Mouse (Mus musculus) liver, embryonic 15.5 days (tissue): ENCODE measurements at regions not wholly inside any gene's neighbourhood (a gene's known extent, or its start where the extent isn't known, plus 50 kb on each side); places are given as distances from the start of the nearest gene placed in this dataset.

Experiments used
- ATAC-seq: fragments of 200-750 bp; cut with Nextera tagmentation; 2 replicates; pipeline ENCODE4 v1.8.0; 2017; ENCODE audit warnings: moderate number of reproducible peaks, mild to moderate bottlenecking, moderate library complexity; ENCODE audit not compliant: insufficient read depth
- H3K27ac ChIP-seq: fragments of 300-500 bp; sonication (generic); replicated peaks from 2 replicates; pipeline ENCODE4 v1.5.1; 2015; ENCODE audit warnings: mild to moderate bottlenecking, inconsistent platforms
- H3K27me3 ChIP-seq: fragments of 300-500 bp; sonication (generic); 2 replicates; pipeline ENCODE4 v1.6.1; 2015; ENCODE audit warnings: mild to moderate bottlenecking, inconsistent platforms
- H3K36me3 ChIP-seq: fragments of 300-500 bp; sonication (generic); replicated peaks from 2 replicates; pipeline ENCODE4 v1.6.1; 2015; ENCODE audit warnings: moderate library complexity, mild to moderate bottlenecking, inconsistent platforms
- H3K4me1 ChIP-seq: fragments of 300-500 bp; sonication (generic); replicated peaks from 2 replicates; pipeline ENCODE4 v1.6.1; 2015; ENCODE audit warnings: inconsistent platforms
- H3K4me2 ChIP-seq: fragments of 300-500 bp; sonication (generic); 2 replicates; pipeline ENCODE4 v1.6.1; 2015; ENCODE audit warnings: moderate library complexity, mild to moderate bottlenecking, inconsistent platforms
- H3K4me3 ChIP-seq: fragments of 300-500 bp; sonication (generic); replicated peaks from 2 replicates; pipeline ENCODE4 v1.5.1; 2015; ENCODE audit warnings: mild to moderate bottlenecking, inconsistent platforms
- H3K9ac ChIP-seq: fragments of 300-500 bp; sonication (generic); 2 replicates; pipeline ENCODE4 v1.6.1; 2015; ENCODE audit warnings: moderate library complexity, mild to moderate bottlenecking, inconsistent platforms
- H3K9me3 ChIP-seq: fragments of 300-500 bp; sonication (generic); replicated peaks from 2 replicates; pipeline ENCODE4 v1.6.1; 2016; ENCODE audit warnings: inconsistent platforms
- WGBS: fragments of 180-500 bp; shearing (Covaris S2); methylation state at CpG from one replicate; pipeline ENCODE4 v1.1.7; 2015; ENCODE audit warnings: mixed read lengths; ENCODE audit not compliant: insufficient replicate concordance; 5-methylcytosine and 5-hydroxymethylcytosine counted together

DNA sequence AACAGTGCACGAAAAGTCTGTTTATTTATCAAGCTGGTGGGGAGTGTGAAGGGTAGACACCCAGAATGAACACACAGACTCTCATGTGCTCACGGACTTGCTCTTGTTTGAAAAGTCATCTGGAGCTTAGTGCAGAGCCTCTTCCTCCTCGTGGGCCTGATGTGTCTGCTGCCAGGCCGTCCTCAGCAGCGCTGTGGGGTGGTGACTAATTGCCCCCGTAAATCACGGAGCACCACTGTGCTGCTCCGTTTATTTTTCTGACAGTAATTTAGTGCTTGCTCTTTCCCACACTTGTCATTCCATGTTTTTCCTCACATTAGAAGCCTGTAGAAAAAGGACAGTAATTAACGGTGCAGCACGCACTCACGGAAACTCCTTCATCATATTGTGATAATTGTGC is 51.2 kb upstream of the Gm17304 start:
- no peaks in the 10 kb centered on the region for H3K9me3 ChIP-seq
- no peaks in the 10 kb centered on the region for H3K36me3 ChIP-seq
- H3K4me1 ChIP-seq: no peaks in the 10 kb centered on the region
- H3K27ac ChIP-seq: no peak overlapping the region
- no peak overlapping the region for H3K4me2 ChIP-seq
- ATAC-seq: no peak
- H3K4me3 ChIP-seq: no peak overlapping the region
- no peak overlapping the region for H3K9ac ChIP-seq
- peaks cover 62% of the 10 kb centered on the region for H3K27me3 ChIP-seq
- 32% methylated on average over 11 of the region's 11 CpGs for whole genome bisulfite sequencing

DNA sequence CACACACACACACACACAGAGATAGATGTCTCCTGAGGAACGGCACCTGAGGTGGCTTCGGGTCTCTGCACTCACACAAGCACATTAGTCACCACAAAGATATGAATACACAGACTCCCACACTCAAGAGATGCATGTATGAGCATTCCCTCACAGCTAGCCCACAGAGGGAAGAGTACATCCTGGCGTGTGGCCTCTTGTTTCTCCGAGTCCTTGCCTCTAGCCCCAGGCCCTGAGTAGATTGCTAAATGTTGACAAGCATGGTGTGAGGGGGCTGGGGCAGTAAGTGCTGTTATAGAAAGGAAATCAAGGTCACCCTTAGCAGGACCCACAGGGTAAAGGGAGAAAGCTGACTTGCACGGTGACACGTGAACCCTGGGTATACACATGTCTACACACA is 69.6 kb upstream of the Gm17304 start:
- Histone ChIP-seq H3K9me3 (no peaks in the 10 kb centered on the region), H3K4me3 (no peak overlapping the region), H3K36me3 (no peaks in the 10 kb centered on the region), H3K27me3 (no peaks in the 10 kb centered on the region), H3K27ac (no peak overlapping the region), H3K9ac (no peak overlapping the region), H3K4me2 (no peak overlapping the region), H3K4me1 (no peaks in the 10 kb centered on the region)
- ATAC-seq: no peak
- WGBS: 59% methylated on average over 6 of the region's 6 CpGs

DNA sequence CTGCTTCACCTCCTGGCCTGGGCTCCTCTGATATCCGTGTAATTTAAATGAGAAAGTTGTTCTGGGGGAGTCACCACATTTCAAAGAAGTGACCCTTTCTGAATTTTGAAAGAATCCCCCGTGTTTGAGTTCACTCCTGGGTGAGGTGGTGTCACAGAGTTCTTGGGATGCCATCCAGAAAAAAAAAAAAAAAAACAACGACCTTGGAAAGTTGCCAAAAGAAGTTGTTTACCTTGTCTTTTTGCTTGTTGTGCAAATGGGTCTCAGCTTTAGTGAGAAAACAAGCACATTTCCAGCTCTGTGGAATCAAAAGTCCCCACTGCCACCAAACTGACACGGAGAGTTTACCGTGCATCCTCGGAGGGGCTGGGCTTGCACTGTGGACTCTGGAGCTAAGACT is 71.7 kb upstream of the Gm17304 start:
- ATAC-seq: no peak
- H3K4me3 ChIP-seq: no peak overlapping the region
- H3K9me3 ChIP-seq: no peaks in the 10 kb centered on the region
- WGBS: 38% methylated on average over 6 of the region's 6 CpGs
- H3K4me1 ChIP-seq: no peaks in the 10 kb centered on the region
- no peak overlapping the region for H3K9ac ChIP-seq
- H3K27ac ChIP-seq: no peak overlapping the region
- H3K4me2 ChIP-seq: no peak overlapping the region
- no peaks in the 10 kb centered on the region for H3K27me3 ChIP-seq
- H3K36me3 ChIP-seq: no peaks in the 10 kb centered on the region

DNA sequence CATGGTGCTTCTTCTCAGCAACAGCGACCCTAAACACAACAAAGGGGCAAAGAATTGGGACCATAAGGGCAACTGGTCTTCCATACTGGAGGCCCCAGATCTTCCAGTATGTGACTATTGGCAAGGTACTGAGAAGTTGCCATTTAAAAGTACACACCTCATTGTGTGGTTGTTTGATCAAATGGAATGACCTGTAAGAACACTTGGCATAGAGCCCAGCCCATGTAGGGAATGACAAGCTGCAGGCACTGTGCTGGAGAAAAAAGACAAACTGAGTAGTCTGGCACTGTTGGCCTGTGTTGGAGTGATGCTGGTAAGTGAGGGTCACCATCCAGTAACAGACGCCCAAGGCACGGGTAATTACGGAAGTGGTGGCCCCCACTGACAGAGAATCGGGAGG is 72.8 kb upstream of the Gm17304 start:
- no peak overlapping the region for H3K4me2 ChIP-seq
- no peaks in the 10 kb centered on the region for H3K27me3 ChIP-seq
- no peak overlapping the region for H3K4me3 ChIP-seq
- no peak overlapping the region for H3K27ac ChIP-seq
- no peak overlapping the region for H3K9ac ChIP-seq
- no peaks in the 10 kb centered on the region for H3K4me1 ChIP-seq
- WGBS: 55% methylated on average over 5 of the region's 5 CpGs
- no peaks in the 10 kb centered on the region for H3K36me3 ChIP-seq
- ATAC-seq: no peak
- no peaks in the 10 kb centered on the region for H3K9me3 ChIP-seq

DNA sequence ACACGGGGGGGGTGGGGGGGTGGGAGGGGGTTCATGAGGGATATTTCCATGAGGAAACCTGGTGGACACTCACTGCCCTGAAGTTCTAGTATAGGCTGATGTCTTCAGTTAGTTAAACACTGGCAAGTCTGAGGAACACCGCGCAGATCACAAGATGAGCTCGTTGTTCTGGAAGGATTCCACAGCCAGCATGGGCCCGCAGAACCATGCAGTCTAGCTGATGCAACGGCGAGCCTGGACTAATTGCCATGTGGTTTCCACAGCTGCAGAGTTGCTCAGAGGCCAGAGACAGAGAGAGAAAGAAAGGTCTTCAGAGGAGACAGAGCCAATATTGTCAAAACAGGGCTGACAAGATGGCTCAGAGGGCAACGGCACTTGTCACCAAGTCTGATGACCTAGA is 70.8 kb upstream of the Barhl2 start:
- Histone ChIP-seq H3K36me3 (no peaks in the 10 kb centered on the region), H3K9me3 (no peaks in the 10 kb centered on the region), H3K4me3 (no peak overlapping the region), H3K4me1 (no peaks in the 10 kb centered on the region), H3K27me3 (no peaks in the 10 kb centered on the region), H3K9ac (no peak overlapping the region), H3K4me2 (no peak overlapping the region), H3K27ac (no peak overlapping the region)
- ATAC-seq: no peak
- WGBS: 78% methylated on average over 8 of the region's 8 CpGs

DNA sequence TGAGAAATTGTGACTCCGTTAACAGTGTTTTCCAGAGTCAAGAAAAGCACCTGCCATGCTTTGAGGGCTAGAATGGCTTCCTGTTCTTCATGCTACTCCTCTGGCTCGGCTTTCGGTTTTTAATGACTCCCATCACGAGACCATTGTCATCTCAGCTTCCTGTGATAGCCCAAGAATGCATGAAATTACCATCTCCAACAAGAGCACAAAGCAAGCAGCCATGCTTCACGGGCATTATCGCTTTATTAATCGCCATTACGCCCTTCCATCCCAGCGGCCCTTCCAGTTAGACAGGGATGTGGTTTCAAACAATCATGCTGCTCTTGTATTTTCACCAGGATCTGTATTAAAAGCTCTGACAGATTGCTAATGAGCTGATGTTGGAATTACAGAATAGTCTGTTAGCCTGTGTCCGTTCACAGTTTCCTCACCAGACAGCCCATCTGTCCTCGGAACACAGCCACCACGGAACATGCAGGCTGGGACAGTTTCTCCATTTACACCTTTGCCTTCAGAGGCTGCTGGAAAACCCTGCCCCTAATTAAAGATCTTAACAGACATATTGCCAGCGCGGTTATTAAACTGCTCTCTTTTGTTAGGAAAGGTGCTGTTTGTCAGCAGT is 69.5 kb upstream of the Barhl2 start:
- H3K4me3 ChIP-seq: no peak overlapping the region
- no peak for ATAC-seq
- H3K36me3 ChIP-seq: no peaks in the 10 kb centered on the region
- 65% methylated on average over 14 of the region's 14 CpGs for WGBS
- no peak overlapping the region for H3K4me2 ChIP-seq
- H3K9me3 ChIP-seq: no peaks in the 10 kb centered on the region
- no peaks in the 10 kb centered on the region for H3K4me1 ChIP-seq
- H3K27ac ChIP-seq: no peak overlapping the region
- no peaks in the 10 kb centered on the region for H3K27me3 ChIP-seq
- no peak overlapping the region for H3K9ac ChIP-seq

DNA sequence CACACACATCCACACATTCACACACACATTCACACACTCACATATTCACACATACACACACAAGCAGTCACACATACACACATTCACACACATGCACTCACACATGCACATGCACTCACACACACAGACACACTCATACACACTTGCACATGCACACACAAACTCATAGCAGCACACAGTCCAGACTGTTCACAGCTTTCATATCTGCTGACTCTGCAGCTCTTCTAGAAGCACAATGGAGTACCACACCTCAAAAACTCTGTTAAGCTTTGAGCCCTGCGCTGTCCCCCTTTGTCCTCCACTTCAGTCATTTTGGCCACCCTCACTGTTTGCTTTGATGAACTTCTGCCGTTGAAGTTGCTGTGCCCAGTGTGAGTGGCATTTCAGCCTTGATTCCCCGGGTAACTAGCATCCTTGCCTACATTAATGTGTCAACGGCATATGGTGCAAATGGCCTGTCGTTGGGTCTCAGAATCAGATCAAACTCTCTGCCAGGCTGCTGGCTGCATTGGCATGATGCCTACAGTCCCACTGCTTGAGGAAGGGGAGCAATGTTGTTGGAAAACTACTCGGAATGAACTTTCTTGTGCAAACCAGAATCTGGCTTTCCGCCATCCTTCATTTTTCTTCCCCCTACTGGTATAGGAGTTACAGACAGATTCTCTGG is 54.6 kb upstream of the Barhl2 start:
- ATAC-seq: no peak
- Histone ChIP-seq H3K27me3 (no peaks in the 10 kb centered on the region), H3K4me1 (no peaks in the 10 kb centered on the region), H3K27ac (no peak overlapping the region), H3K36me3 (no peaks in the 10 kb centered on the region), H3K4me3 (no peak overlapping the region), H3K9me3 (no peaks in the 10 kb centered on the region), H3K4me2 (no peak overlapping the region), H3K9ac (no peak overlapping the region)
- WGBS: 68% methylated on average over 7 of the region's 7 CpGs

DNA sequence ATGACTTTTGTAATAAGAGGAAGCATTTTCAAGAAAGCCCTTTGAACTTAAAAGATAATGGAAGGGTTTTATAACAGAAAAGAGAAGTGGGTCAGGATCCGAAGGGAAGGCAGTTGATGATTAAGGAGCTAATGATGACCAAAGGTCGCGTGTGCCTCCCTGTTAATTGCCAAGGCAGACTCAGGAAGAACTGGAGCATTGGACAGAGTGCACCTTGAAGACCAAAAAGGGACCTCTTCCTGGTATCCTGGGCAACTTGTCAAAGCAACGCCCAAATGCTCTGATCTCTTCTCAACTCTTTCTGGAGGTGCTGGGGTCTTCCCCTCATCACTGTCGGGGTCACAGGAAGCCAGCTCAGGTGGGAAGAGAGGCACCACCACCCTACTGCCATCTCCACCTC is 49.9 kb upstream of the Barhl2 start:
- H3K27me3 ChIP-seq: no peaks in the 10 kb centered on the region
- WGBS: 60% methylated on average over 5 of the region's 5 CpGs
- H3K9ac ChIP-seq: no peak overlapping the region
- H3K9me3 ChIP-seq: no peaks in the 10 kb centered on the region
- H3K4me1 ChIP-seq: no peaks in the 10 kb centered on the region
- no peak for ATAC-seq
- H3K4me2 ChIP-seq: no peak overlapping the region
- no peak overlapping the region for H3K27ac ChIP-seq
- no peaks in the 10 kb centered on the region for H3K36me3 ChIP-seq
- H3K4me3 ChIP-seq: no peak overlapping the region
